Mouse (Mus musculus) thymus, adult 2 months (tissue): ENCODE results near the gene Cfap206. TPM values are rescaled to one million over a fixed set of nuclear protein-coding genes. Genes with fewer than 3 reads are reported as not detected.

ENCODE experiments used
- DNase-seq: peaks from one replicate; pipeline ENCODE4 v3.0.0; 2021
- H3K27ac ChIP-seq: fragments of 200-500 bp; 2 replicates; pipeline ENCODE4 v1.5.1; 2012; ENCODE audit warnings: low read length, control low read depth; ENCODE audit not compliant: control insufficient read depth, insufficient read depth
- H3K27me3 ChIP-seq: fragments of 200-500 bp; 2 replicates; pipeline ENCODE4 v1.6.1; 2012; ENCODE audit warnings: mild to moderate bottlenecking, low read length, moderate library complexity, mixed read lengths; ENCODE audit not compliant: control insufficient read depth, insufficient read depth
- H3K36me3 ChIP-seq: fragments of 200-500 bp; 2 replicates; pipeline ENCODE4 v1.6.1; 2012; ENCODE audit warnings: mild to moderate bottlenecking, low read length, moderate library complexity; ENCODE audit not compliant: control insufficient read depth, insufficient read depth
- H3K4me1 ChIP-seq: fragments of 200-500 bp; replicated peaks from 2 replicates; pipeline ENCODE4 v1.6.1; 2012; ENCODE audit warnings: low read length; ENCODE audit not compliant: control insufficient read depth, insufficient read depth
- H3K4me3 ChIP-seq: fragments of 200-500 bp; 2 replicates; pipeline ENCODE4 v1.5.1; 2012; ENCODE audit warnings: mild to moderate bottlenecking, low read length, control low read depth, moderate library complexity; ENCODE audit not compliant: control insufficient read depth, insufficient read depth
- CTCF ChIP-seq: fragments of 200-500 bp; IDR thresholded peaks from 2 replicates; pipeline ENCODE4 v1.5.1; 2012; ENCODE audit warnings: mild to moderate bottlenecking, control low read depth, low read length, moderate library complexity, borderline replicate concordance; ENCODE audit not compliant: control insufficient read depth, poor library complexity, insufficient read depth; ENCODE audit errors: extremely low read depth
- POLR2A ChIP-seq: fragments of 200-500 bp; IDR thresholded peaks from 2 replicates; pipeline ENCODE4 v1.6.1; 2012; ENCODE audit warnings: mild to moderate bottlenecking, low read length, control low read depth, moderate library complexity; ENCODE audit not compliant: control insufficient read depth, poor library complexity, insufficient read depth; ENCODE audit errors: extremely low read depth
- WGBS: fragments of 180-500 bp; shearing (Covaris S2); methylation state at CpG from one replicate; pipeline ENCODE4 v1.1.7; 2018; 5-methylcytosine and 5-hydroxymethylcytosine counted together
- polyA plus RNA-seq: library from polyadenylated mRNA; depleted of rRNA; stranded (reverse); fragments of >200 nt; gene quantifications from 2 replicates; pipeline ENCODE4 v1.2.3, GENCODE M21; 2012

Cfap206 gene
- polyA plus RNA-seq, 1 experiment = 0.31 TPM

DNA sequence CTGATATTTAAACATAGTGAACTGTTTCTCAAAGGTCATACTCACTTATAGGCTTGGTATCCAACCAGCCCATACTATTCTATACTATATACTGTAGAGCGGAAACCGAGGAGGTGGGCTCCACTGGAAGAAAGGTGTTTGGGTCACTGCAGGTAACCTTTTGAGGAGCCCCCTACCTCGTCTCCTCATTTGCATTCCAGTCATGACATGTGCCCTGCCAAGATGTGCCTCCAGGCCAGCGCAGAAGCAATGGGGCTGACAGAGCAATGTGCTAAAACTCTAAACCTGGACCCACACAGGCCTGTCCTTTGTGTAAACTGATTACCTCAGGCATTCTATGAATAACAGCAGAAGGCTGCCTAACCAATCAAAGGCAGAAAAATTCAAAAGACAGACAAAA is 5.7 kb downstream of the Cfap206 start:
- no peaks in the 10 kb centered on the region for H3K36me3 ChIP-seq
- H3K27ac ChIP-seq = no peak overlapping the region
- H3K27me3 ChIP-seq = no peaks in the 10 kb centered on the region
- 83% methylated on average over 4 of the region's 4 CpGs for WGBS
- no peaks in the 10 kb centered on the region for H3K4me1 ChIP-seq
- no peak overlapping the region for H3K4me3 ChIP-seq
- no peak for TF ChIP-seq CTCF
- TF ChIP-seq POLR2A = no peak
- DNase-seq = no peak

DNA sequence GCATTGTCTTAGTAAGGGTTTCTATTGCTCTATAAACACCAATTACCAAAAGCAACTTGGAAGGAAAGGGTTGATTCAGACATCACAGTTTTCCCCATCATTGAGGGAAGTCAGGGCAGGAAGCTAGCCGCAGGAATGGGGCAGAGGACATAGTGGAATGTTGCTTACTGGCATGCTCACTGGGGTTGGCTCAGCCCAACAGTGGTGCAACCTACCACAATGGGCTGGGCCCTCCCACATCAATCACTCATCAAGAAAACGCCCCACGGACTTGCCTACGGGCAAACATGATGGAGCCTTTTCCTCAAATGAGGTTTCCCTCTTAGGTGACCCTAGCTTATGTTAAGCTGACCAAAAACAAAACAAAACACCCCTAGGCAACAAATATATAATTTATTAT is 6.8 kb downstream of the Cfap206 start:
- TF ChIP-seq POLR2A (no peak), CTCF (no peak)
- 78% methylated on average over 4 of the region's 4 CpGs for WGBS

GRCm38 (mm10) chr4:34720127-34720895 is 9.7 kb downstream of the Cfap206 start:
- Histone ChIP-seq H3K4me1 (no peaks in the 10 kb centered on the region), H3K36me3 (no peaks in the 10 kb centered on the region), H3K27ac (no peak overlapping the region), H3K4me3 (no peak overlapping the region), H3K27me3 (no peaks in the 10 kb centered on the region)
- no peak for DNase-seq
- 94% methylated on average over 7 of the region's 7 CpGs for WGBS
- TF ChIP-seq CTCF (no peak), POLR2A (no peak)

More for the DNA sequence above, 6.8 kb downstream of the Cfap206 start:
- Histone ChIP-seq H3K4me1 (no peaks in the 10 kb centered on the region), H3K36me3 (no peaks in the 10 kb centered on the region), H3K27me3 (no peaks in the 10 kb centered on the region), H3K27ac (no peak overlapping the region), H3K4me3 (no peak overlapping the region)
- DNase-seq = no peak

DNA sequence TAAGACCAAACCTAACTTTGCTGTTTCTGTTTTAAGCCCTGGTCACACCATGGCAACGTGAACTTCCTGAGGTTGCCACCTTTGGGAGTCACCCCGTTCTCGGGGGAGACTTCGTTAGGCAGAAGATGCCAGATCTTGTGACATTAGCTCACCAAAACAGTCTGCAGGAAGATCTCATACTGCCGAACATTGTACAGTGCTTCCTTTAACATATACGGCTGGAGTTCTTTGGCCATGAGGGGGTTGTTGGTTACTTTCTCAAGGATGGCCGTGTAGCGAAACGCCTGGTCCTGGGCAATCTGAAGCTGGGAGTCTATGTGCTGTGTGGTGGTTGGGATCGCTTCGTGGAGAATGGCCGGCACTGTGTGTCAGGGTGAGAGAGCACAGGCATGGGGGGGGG is 10.6 kb downstream of the Cfap206 start:
- no peak for TF ChIP-seq CTCF
- no peak for TF ChIP-seq POLR2A
- H3K27me3 ChIP-seq = no peaks in the 10 kb centered on the region
- DNase-seq = no peak
- 97% methylated on average over 12 of the region's 12 CpGs for WGBS
- no peak overlapping the region for H3K4me3 ChIP-seq
- H3K4me1 ChIP-seq = no peaks in the 10 kb centered on the region
- H3K36me3 ChIP-seq = no peaks in the 10 kb centered on the region
- no peak overlapping the region for H3K27ac ChIP-seq

DNA sequence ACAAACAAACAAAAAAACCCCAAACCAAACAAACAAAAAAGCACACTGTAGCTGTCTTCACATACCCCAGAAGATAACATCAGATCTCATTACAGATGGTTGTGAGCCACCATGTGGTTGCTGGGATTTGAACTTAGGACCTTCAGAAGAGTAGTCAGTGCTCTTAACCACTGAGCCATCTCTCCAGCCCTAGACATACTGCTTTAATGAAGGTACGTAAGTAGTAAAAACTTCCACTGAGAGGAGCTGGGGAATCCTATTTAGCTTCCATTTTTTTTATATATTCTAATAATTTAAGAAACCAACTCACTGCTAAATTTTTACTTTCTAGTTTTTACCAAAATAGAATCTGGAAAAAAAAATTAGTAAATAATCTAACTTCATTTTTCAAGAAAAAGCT is 14.9 kb downstream of the Cfap206 start:
- TF ChIP-seq CTCF = no peak
- TF ChIP-seq POLR2A = no peak
- no peak for DNase-seq
- Histone ChIP-seq H3K27ac (no peak overlapping the region), H3K36me3 (no peaks in the 10 kb centered on the region), H3K4me1 (no peaks in the 10 kb centered on the region), H3K27me3 (no peaks in the 10 kb centered on the region), H3K4me3 (no peak overlapping the region)
- 96% methylated on average over 1 of the region's 1 CpGs for WGBS

- no peaks in the 10 kb centered on the region for H3K4me1 ChIP-seq
- H3K27ac ChIP-seq = no peak overlapping the region
- no peaks in the 10 kb centered on the region for H3K36me3 ChIP-seq
- no peak overlapping the region for H3K4me3 ChIP-seq
- no peak for DNase-seq
- WGBS = 83% methylated on average over 3 of the region's 3 CpGs
- TF ChIP-seq POLR2A = no peak
- TF ChIP-seq CTCF = no peak
- no peaks in the 10 kb centered on the region for H3K27me3 ChIP-seq
Observed at GRCm38 (mm10) chr4:34708127-34708526, 21.9 kb downstream of the Cfap206 start.
